Mouse (Mus musculus): Measurements from ENCODE around the gene Tmem160. TPM values are rescaled to one million over a fixed set of nuclear protein-coding genes. Genes with fewer than 3 reads are reported as not detected.

Tmem160 gene
- total and polyA plus RNA-seq, 3 experiments, result 30.9 to 89.1 (median 48.9) TPM

DNA sequence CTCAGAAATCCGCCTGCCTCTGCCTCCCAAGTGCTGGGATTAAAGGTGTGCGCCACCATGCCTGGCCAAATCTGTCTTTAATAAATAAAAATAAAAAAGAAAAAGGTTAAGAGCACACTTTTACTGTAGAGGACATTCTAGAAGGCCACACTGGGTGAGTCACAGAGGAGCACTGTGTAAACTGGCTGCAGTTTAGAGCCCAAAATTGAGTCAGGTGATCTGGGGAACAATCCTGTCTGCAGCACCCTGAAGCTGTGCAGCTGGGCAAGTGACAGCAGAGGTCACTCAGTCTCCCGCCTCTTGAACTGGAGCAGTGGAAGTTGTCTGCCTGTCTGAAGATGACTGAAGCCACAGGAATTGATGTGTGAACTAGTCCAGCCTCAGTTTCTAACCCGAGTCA is 49.0 kb downstream of the Tmem160 start:
- in situ Hi-C loops (cut with MboI; ENCODE audit: low pct_ligation_motif_present, low pct_unique_long_range_greater_than_20kb, low sequenced_read_pairs), result no loop called here

GRCm38 (mm10) chr7:16504573-16505225 is 52.1 kb downstream of the Tmem160 start:
- H3K4me2 ChIP-seq (ENCODE audit: insufficient read depth, low read depth, poor library complexity, severe bottlenecking), result no peak overlapping the region
- H3K9ac ChIP-seq (ENCODE audit: insufficient read depth, low read depth), result no peak overlapping the region
- TF ChIP-seq IRF4 (IDR thresholded peaks at IDR 0.05; ENCODE audit: low read depth, low read length) (no peak), CHD1 (IDR thresholded peaks at IDR 0.05; ENCODE audit: low read depth, low read length) (no peak), RCOR1 (conservative IDR thresholded peaks at IDR 0.05; ENCODE audit: low read depth, low read length) (no peak), BHLHE40 (IDR thresholded peaks at IDR 0.05; ENCODE audit: low read depth, low read length) (no peak), PAX5 (IDR thresholded peaks at IDR 0.05; ENCODE audit: low read length) (no peak)
- dilution Hi-C loops (cut with MboI; ENCODE audit: extremely low pct_ligation_motif_present, extremely low pct_unique_long_range_greater_than_20kb, low sequenced_read_pairs), result no loop called here
- no peak overlapping the region for H3K27ac ChIP-seq (ENCODE audit: insufficient read depth, low read depth)
- H3K27me3 ChIP-seq (replicated peaks), result no peaks in the 10 kb centered on the region
- H3K4me1 ChIP-seq (ENCODE audit: control insufficient read depth in 1 of 2, insufficient read depth in 2 of 2), result peaks cover 0 to 11% of the 10 kb centered on the region in 2 experiments; a peak in 2 of 4 replicates
- peaks cover 41 to 73% of the 10 kb centered on the region in 2 experiments for H3K36me3 ChIP-seq (replicated peaks in 1 of 2; ENCODE audit: control insufficient read depth in 1 of 2, insufficient read depth in 1 of 2, low read length in 1 of 2)
- no peaks in the 10 kb centered on the region for H3K9me3 ChIP-seq (replicated peaks; ENCODE audit: low read length)
- no peak for DNase-seq (ENCODE audit: extremely low read depth)
- no peaks in the 10 kb centered on the region for H3K79me2 ChIP-seq (replicated peaks; ENCODE audit: control insufficient read depth, extremely low read depth, insufficient read depth, poor library complexity, severe bottlenecking)
- H3K4me3 ChIP-seq (replicated peaks in 1 of 3; ENCODE audit: low read depth in 2 of 3, low read length in 2 of 3, poor library complexity in 1 of 3), result no peak overlapping the region
- in situ Hi-C loops (cut with MboI; ENCODE audit: low pct_ligation_motif_present, low pct_unique_long_range_greater_than_20kb, low sequenced_read_pairs), result loop anchor here (5.0 kb wide), 1 partner anchor 113 kb away; no protein-coding TSS in a partner anchor

More for the DNA sequence above, 49.0 kb downstream of the Tmem160 start:
- TF ChIP-seq HCFC1 (IDR thresholded peaks at IDR 0.05; ENCODE audit: low read depth, low read length), result no peak
- no peak for TF ChIP-seq GABPA (IDR thresholded peaks at IDR 0.05; ENCODE audit: insufficient replicate concordance, low read depth, low read length)
- TF ChIP-seq CHD1 (IDR thresholded peaks at IDR 0.05; ENCODE audit: low read depth, low read length), result no peak
- TF ChIP-seq ZNF384 (IDR thresholded peaks at IDR 0.05; ENCODE audit: low read depth, low read length), result no peak
- TF ChIP-seq ETS1 (conservative IDR thresholded peaks at IDR 0.05; ENCODE audit: low read depth, low read length), result no peak
- TF ChIP-seq ZC3H11A (IDR thresholded peaks at IDR 0.05; ENCODE audit: low read depth, low read length), result no peak
- no peak for TF ChIP-seq RAD21 (IDR thresholded peaks at IDR 0.05; ENCODE audit: low read depth, low read length)
- no peaks in the 10 kb centered on the region for H3K27me3 ChIP-seq (replicated peaks)
- no peaks in the 10 kb centered on the region for H3K79me2 ChIP-seq (replicated peaks; ENCODE audit: control insufficient read depth, extremely low read depth, insufficient read depth, poor library complexity, severe bottlenecking)
- H3K4me3 ChIP-seq (replicated peaks in 1 of 3; ENCODE audit: low read depth in 2 of 3, low read length in 2 of 3, poor library complexity in 1 of 3), result no peak overlapping the region
- no peak for DNase-seq (ENCODE audit: extremely low read depth)
- dilution Hi-C loops (cut with MboI; ENCODE audit: extremely low pct_ligation_motif_present, extremely low pct_unique_long_range_greater_than_20kb, low sequenced_read_pairs), result no loop called here
- no peak overlapping the region for H3K4me2 ChIP-seq (ENCODE audit: insufficient read depth, low read depth, poor library complexity, severe bottlenecking)
- H3K9ac ChIP-seq (ENCODE audit: insufficient read depth, low read depth), result no peak overlapping the region
- no peaks in the 10 kb centered on the region for H3K9me3 ChIP-seq (replicated peaks; ENCODE audit: low read length)
- no peaks in the 10 kb centered on the region for H3K4me1 ChIP-seq (ENCODE audit: control insufficient read depth in 1 of 2, insufficient read depth in 2 of 2)
- H3K36me3 ChIP-seq (replicated peaks in 1 of 2; ENCODE audit: control insufficient read depth in 1 of 2, insufficient read depth in 1 of 2, low read length in 1 of 2), result peaks cover 56 to 84% of the 10 kb centered on the region in 2 experiments
- no peak overlapping the region for H3K27ac ChIP-seq (ENCODE audit: insufficient read depth, low read depth)

Other genes starting within 250 kb of the Tmem160 start
- 14.8 and 18.0 TPM in 2 replicates for gene Dhx34, start 230.7 kb upstream of the Tmem160 start, total RNA-seq (2012; rRNA removed)
- 6.9 and 8.8 TPM in 2 replicates for gene Dhx34, start 230.7 kb upstream of the Tmem160 start, total RNA-seq (2014; rRNA removed)
- gene Dhx34, start 230.7 kb upstream of the Tmem160 start, polyA plus RNA-seq (2012; ENCODE audit: insufficient read length, low read depth), result 11.8 and 15.2 TPM in 2 replicates
- gene C5ar2, start 208.6 kb upstream of the Tmem160 start, total RNA-seq (2012; rRNA removed), result 0.04 TPM in 2 replicates
- gene C5ar2, start 208.6 kb upstream of the Tmem160 start, total RNA-seq (2014; rRNA removed), result 0.11 and 0.30 TPM in 2 replicates
- 0.22 and 0.33 TPM in 2 replicates for gene C5ar2, start 208.6 kb upstream of the Tmem160 start, polyA plus RNA-seq (2012; ENCODE audit: insufficient read length, low read depth)
- not detected in 2 replicates for gene C5ar1, start 193.2 kb upstream of the Tmem160 start, total RNA-seq (2012; rRNA removed)
- gene C5ar1, start 193.2 kb upstream of the Tmem160 start, total RNA-seq (2014; rRNA removed), result not detected in 2 replicates
- not detected in 2 replicates for gene C5ar1, start 193.2 kb upstream of the Tmem160 start, polyA plus RNA-seq (2012; ENCODE audit: insufficient read length, low read depth)
- 5.6 and 7.4 TPM in 2 replicates for gene Inafm1, start 179.2 kb upstream of the Tmem160 start, total RNA-seq (2012; rRNA removed)
- 1.1 and 1.5 TPM in 2 replicates for gene Inafm1, start 179.2 kb upstream of the Tmem160 start, total RNA-seq (2014; rRNA removed)
- gene Inafm1, start 179.2 kb upstream of the Tmem160 start, polyA plus RNA-seq (2012; ENCODE audit: insufficient read length, low read depth), result 9.3 and 9.5 TPM in 2 replicates
- gene Ccdc9, start 166.0 kb upstream of the Tmem160 start, total RNA-seq (2012; rRNA removed), result 47.6 and 53.3 TPM in 2 replicates
- gene Ccdc9, start 166.0 kb upstream of the Tmem160 start, total RNA-seq (2014; rRNA removed), result 32.0 and 37.5 TPM in 2 replicates
- gene Ccdc9, start 166.0 kb upstream of the Tmem160 start, polyA plus RNA-seq (2012; ENCODE audit: insufficient read length, low read depth), result 81.0 and 94.2 TPM in 2 replicates
- gene Bbc3, start 144.4 kb upstream of the Tmem160 start, total RNA-seq (2012; rRNA removed), result 33.2 and 61.7 TPM in 2 replicates
- 23.2 and 25.4 TPM in 2 replicates for gene Bbc3, start 144.4 kb upstream of the Tmem160 start, total RNA-seq (2014; rRNA removed)
- 22.2 and 23.3 TPM in 2 replicates for gene Bbc3, start 144.4 kb upstream of the Tmem160 start, polyA plus RNA-seq (2012; ENCODE audit: insufficient read length, low read depth)
- 146 and 181 TPM in 2 replicates for gene Sae1, start 65.0 kb upstream of the Tmem160 start, total RNA-seq (2012; rRNA removed)
- gene Sae1, start 65.0 kb upstream of the Tmem160 start, total RNA-seq (2014; rRNA removed), result 160 and 170 TPM in 2 replicates
- 271 and 298 TPM in 2 replicates for gene Sae1, start 65.0 kb upstream of the Tmem160 start, polyA plus RNA-seq (2012; ENCODE audit: insufficient read length, low read depth)
- gene Zc3h4, start 51.9 kb upstream of the Tmem160 start, total RNA-seq (2012; rRNA removed), result 26.8 and 30.4 TPM in 2 replicates
- gene Zc3h4, start 51.9 kb upstream of the Tmem160 start, total RNA-seq (2014; rRNA removed), result 9.0 and 10.0 TPM in 2 replicates
- 34.0 and 44.2 TPM in 2 replicates for gene Zc3h4, start 51.9 kb upstream of the Tmem160 start, polyA plus RNA-seq (2012; ENCODE audit: insufficient read length, low read depth)
- 0.08 and 0.17 TPM in 2 replicates for gene Npas1, start 24.9 kb downstream of the Tmem160 start, total RNA-seq (2012; rRNA removed)
- not detected in 2 replicates for gene Npas1, start 24.9 kb downstream of the Tmem160 start, total RNA-seq (2014; rRNA removed)
- gene Npas1, start 24.9 kb downstream of the Tmem160 start, polyA plus RNA-seq (2012; ENCODE audit: insufficient read length, low read depth), result 0.56 and 0.61 TPM in 2 replicates
- 5.2 and 5.3 TPM in 2 replicates for gene Arhgap35, start 162.2 kb downstream of the Tmem160 start, total RNA-seq (2012; rRNA removed)
- gene Arhgap35, start 162.2 kb downstream of the Tmem160 start, total RNA-seq (2014; rRNA removed), result 2.7 and 3.0 TPM in 2 replicates
- gene Arhgap35, start 162.2 kb downstream of the Tmem160 start, polyA plus RNA-seq (2012; ENCODE audit: insufficient read length, low read depth), result 6.0 and 7.2 TPM in 2 replicates
- gene Ceacam15, start 222.9 kb downstream of the Tmem160 start, total RNA-seq (2012; rRNA removed), result not detected in 2 replicates
- not detected in 2 replicates for gene Ceacam15, start 222.9 kb downstream of the Tmem160 start, total RNA-seq (2014; rRNA removed)
- gene Ceacam15, start 222.9 kb downstream of the Tmem160 start, polyA plus RNA-seq (2012; ENCODE audit: insufficient read length, low read depth), result not detected in 2 replicates

All from CH12.LX (cell line).